Mouse (Mus musculus): ENCODE results near the gene Nisch.
A peak's percentile ranks its signal among the peaks of the same experiment; 100 is the strongest.

Nisch gene

DNA sequence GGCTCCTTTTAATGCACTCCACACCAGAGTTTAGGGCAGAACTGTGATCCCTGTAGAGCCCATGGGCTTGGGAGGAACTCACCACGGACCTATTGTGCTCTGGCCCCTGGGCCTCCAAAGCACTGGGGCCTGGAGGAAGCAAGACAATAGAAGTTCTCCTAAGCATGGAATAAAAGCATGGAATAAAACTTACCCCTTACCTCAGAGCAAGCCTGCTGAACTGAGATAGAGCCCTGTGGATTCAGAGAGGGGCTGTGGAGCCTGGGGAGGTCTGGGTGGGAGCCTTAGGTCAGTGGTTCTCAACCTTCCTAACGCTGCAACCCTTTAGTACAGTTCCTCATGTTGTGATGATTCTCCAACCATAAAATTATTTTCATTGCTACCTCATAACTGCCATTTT lies at the start of gene Nisch:
Gene Nisch, minus strand, starts transcription at position 101 of the 400 bp plus-strand sequence.
- ATAC-seq (ENCODE audit: insufficient number of reproducible peaks, low FRiP score, low TSS enrichment): no peak

DNA sequence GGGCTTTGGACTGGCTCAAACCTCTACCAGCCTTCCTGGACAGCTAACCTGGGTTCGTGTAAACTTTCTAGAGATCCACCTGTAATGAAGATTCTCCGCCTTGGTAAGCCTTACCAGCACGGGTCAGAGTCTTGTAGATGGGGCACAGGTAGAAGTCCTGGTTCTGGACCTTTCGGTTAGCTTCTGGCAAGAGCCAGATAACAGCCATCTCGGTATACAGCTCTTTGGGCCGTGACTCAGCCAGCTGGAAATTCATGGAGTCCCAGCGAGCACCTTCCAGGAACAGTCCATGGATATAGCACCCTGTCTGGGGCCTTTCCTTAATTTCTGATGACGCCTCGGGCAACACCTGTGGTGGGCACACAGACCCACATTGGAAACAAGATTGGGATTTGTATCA lies 44.2 kb upstream of the Nisch start:
- no peak for ATAC-seq (ENCODE audit: insufficient number of reproducible peaks, low FRiP score, low TSS enrichment)

DNA sequence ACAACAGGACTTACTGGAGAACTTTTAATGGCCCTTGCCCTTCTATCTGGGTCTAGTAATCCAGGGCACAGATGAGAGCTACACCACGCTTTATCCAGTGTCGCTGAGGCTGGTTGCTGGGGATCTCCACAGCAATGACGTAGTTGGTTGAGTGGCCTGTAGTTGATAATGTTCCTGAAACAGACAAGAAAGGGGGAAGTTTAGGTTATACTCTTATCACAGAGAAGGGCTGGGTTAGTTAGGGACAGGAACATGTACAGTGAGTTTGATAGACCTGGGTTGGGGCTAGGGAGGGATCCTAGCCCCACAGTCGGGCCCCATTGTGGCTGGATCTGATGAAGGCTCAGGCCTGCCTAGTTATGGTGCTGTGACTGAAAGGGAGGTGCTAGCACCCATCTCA lies 43.6 kb upstream of the Nisch start:
- ATAC-seq (ENCODE audit: insufficient number of reproducible peaks, low FRiP score, low TSS enrichment): no peak

DNA sequence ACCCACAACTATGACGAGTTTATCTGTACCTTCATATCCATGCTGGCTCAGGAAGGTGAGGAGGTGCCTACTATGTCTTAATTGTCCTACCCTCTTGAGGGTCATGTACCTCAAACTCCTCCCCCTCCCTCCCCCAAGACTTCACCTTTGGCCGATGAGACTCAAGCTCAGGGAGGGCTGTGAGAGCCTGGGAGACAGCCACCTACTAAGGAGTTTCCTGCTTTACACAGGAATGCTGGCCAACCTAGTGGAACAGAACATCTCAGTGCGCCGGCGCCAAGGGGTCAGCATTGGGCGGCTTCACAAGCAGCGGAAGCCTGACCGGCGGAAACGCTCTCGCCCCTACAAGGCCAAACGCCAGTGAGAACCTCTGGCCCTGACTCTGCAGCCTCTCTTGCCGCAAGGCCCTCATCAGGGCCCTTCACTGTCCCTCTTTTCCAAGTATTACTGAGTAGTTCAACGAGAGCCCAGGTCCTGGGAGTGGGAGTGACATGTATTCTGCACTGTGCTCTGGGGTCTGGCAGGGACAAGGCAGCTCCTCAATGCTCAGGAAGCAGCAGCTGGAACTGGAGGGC lies 41.8 kb upstream of the Nisch start:
- ATAC-seq (ENCODE audit: insufficient number of reproducible peaks, low FRiP score, low TSS enrichment): no peak

DNA sequence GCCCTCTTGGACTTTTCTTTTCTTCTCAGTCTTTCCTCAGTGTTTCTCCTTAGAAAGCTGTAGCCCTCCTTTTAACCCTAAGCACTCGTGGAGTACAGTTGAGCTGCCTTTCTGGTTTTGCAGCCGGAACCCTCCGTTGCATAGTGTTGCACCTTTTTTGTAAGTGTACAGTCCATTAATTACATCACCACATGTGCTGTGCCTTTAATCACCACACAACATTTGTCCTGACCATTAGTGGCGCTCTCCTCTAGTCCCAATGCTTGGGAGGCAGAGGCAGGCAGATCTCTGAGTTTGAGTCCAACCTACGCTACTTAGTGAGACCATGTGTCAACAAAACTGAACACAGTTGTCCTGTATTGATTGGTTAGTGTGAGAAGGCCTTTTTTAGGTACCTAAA lies 35.3 kb upstream of the Nisch start:
- no peak for ATAC-seq (ENCODE audit: insufficient number of reproducible peaks, low FRiP score, low TSS enrichment)

DNA sequence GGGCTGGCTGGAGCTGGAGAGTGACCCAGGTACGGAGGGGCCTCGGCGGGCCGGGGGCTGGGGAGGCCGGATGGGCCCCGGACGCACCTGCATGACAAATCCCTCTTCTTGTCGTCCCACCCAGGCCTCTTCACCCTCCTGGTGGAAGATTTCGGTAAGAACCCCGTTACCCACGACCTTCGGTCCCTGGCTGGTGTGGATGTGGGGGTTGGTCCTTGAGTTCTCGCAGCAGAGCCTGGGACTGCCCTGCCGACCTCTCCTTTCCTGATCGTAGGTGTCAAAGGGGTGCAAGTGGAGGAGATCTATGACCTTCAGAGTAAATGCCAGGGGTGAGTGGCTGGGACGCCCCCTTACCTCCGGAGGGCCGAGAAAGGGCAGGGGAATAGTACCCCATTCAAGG lies 34.9 kb upstream of the Nisch start:
- ATAC-seq (ENCODE audit: insufficient number of reproducible peaks, low FRiP score, low TSS enrichment): peak; percentile 20

DNA sequence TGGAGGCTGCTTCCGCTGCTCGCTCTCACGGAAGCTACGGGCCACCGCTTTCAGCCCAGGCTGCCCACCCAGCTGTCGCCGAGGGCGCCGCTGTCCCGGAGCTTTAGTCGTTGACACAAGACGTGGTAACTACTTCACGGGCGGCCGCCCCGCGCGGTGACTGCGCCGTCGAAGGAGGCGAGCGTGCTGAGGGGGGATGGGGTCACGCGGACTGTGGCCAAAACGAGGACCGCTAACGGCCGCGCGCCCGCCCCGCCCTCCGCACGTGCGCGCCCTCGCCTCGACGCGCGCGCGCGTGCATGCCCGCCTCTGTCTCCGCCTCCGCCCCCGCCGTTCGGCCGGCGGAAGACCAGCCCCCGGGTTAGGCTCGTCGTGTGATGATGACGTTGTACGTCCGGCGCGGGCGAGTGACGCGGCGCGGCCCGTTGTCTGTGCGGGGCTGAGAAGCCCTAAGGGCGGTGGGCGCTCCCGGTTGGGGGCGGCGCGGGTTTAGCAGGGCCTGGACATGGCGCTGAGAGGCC lies 34.4 kb upstream of the Nisch start, which contains the start of the genes Phf7 and Bap1:
Gene Phf7, minus strand, starts transcription at position 234 of the 521 bp plus-strand sequence.
Gene Bap1, plus strand, starts transcription at position 367 of the 521 bp plus-strand sequence.
- ATAC-seq (ENCODE audit: insufficient number of reproducible peaks, low FRiP score, low TSS enrichment): peak; percentile 77

DNA sequence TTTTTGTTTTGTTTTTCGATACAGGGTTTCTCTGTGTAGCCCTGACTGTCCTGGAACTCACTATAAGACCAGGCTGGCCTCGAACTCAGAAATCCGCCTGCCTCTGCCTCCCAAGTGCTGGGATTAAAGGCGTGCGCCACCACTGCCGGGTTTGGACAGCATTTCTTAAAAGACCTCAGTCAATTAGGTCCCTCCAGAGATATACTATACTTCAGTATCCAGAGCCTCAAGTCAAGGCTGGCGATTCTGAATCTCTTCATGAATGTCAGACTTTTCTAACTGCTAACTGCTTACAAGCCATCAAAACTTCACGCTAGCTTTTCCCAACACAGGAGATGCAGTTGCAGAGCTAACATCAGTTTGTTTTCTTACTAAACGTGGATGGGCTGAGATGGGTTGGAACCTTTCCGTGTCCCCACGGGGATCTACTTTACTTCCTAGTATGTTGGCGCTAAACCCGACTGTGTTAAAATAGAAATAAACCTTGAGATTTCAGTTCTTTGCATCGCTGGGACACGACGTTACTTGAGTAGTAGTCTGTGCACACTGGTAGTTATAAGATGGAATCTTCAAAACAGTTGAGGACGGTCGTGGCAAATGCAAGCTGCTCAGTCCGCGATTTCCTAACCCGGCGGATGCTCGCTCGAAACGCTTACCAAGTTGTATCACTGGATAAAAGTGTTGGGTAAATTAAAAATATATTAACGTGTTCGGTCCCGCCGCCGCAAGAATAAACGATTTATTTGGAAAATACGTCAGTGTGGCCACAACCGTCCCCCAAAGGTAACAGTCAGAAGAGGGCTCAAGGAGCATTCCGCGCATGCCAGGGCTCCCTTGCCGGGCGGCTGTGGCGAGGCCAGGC lies 33.7 kb upstream of the Nisch start:
- ATAC-seq (ENCODE audit: insufficient number of reproducible peaks, low FRiP score, low TSS enrichment): peak; percentile 81

DNA sequence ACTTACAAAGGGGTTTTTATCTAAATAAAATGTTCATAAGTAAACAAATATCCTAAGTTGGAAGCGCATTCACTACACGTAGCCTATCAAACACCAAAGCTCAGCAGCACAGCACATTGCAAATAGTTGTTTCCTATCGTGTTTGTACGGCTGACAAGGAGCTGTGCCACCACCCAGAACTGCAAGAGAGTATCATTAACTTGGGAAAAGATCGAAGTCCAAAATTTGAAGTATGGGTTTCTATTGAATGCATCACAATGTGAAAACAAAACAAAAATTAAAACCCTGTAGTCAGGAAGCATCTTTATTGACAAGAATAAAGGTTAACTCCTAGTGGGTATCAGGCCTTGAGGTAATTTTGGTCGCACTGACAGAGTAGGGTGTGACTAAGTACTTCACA lies 31.6 kb upstream of the Nisch start:
- ATAC-seq (ENCODE audit: insufficient number of reproducible peaks, low FRiP score, low TSS enrichment): no peak

DNA sequence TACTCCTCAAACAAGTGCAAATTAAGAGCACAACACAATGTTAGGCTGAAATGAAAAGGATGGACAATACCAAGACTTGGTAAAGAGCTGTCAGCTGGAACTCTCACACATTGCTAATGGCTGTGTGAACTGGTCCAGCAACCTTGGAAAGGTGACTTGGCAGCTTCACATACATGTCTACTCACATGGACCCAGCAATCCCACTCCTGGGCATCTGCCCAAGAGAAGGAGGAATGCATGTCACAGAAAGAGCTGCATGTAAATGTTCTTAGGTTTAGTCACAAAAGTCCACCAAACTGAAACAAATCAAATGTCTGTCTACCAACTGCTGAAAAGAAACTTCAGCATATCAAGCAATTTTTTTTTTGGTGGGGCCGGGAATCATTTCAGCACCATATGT lies 29.2 kb upstream of the Nisch start:
- no peak for ATAC-seq (ENCODE audit: insufficient number of reproducible peaks, low FRiP score, low TSS enrichment)

DNA sequence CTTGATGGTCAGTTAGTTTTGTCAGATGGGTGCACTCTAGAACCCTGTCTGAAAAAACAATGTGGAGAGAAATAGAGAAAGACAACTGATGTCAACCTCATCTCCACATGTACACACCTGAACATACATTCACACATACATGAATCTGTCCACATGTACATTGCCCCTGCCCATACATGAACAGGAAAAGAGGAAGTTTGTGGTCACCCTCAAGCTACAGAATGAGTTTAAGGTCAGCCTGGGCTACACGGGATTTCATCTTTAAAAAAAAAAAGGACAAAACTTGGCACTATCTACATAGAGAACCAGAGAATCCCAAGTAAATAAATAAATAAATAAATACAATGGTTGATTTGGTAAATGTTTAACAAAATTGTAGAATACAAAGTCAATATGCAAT lies 28.0 kb upstream of the Nisch start:
- no peak for ATAC-seq (ENCODE audit: insufficient number of reproducible peaks, low FRiP score, low TSS enrichment)

DNA sequence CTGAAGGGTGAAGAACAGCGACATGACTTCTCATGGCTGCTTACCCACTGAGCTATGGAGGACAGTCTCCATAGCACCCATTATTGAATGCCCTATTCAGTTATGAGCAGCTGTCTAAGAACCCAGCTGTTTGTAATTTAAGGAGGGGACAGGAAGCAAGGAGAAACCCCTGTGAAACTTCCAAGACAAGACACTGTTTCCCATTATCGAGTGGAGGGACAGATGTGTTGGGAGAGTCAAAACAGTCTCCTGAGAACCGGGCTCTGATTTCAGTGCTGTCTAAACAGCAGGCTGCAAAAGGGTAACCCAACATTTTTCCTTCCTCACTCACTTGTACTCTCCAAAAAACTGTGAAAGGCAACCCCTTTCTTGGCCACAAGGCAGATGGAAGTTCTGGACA lies 23.8 kb upstream of the Nisch start:
- no peak for ATAC-seq (ENCODE audit: insufficient number of reproducible peaks, low FRiP score, low TSS enrichment)

DNA sequence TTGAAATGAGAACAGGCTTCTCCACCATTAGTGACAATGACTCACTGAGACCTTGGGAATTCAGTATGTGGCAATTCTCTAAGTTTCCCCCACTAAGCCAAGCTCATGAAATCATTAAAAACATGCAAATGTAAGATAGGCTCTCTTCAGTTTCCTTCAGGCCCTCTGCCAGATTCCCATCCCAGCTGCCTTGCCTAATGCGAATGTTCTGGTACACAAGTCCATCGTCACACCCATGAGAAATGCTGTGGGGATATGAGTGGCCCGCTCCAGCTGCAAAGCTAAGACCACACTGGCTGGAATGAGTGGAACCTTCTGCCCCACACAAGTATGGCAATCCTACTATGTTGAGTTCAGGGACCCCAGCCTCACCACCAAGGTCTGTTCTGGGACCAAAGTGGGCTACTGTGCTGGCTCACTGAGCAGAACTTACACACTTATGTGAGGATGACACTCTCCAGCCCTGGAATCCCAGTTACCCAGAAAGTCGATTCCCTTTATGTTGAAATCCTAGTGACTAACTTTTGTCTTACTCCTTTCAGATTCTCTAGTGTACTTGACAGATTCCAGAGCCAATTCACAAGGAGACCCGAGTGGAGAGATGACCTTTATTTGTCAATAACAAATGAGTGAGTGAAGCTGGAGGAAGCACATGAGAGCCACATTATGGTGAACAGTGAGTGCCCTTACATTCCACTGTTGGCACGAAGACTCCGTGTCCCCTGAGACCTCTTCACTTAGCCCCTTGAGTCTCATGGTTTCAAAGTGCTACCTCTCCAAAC lies 20.5 kb upstream of the Nisch start:
- no peak for ATAC-seq (ENCODE audit: insufficient number of reproducible peaks, low FRiP score, low TSS enrichment)

DNA sequence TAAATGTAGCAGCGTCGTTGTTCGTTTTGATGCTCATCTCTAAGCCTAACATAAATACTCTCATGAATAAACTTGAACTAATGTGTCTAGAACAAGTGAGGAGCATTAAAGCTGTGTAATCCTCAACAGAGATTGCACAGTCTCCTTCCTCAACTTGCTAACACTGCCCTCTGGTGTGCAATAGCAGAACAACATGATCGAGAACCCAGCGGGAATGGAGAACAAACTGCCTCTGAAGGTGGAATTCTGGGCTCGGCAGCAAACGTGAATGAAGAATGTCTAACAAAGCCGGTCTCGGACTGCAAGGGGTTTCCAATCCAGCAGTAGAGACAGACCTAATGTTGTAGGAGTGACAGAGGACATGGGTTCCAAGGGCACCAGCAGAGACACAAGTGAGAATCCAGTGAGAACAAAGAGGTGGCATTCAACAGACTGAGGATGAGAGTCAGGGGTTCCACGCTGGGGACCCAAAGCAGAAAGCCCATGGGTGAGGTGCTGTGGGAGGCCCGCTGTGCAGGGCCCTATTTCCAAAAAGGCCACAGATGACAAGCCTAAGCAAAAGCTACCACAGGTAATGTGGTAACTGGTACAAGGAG lies 17.3 kb upstream of the Nisch start:
- peak; percentile 60; the same call in 1 of the 2 replicates for ATAC-seq (ENCODE audit: insufficient number of reproducible peaks, low FRiP score, low TSS enrichment)

DNA sequence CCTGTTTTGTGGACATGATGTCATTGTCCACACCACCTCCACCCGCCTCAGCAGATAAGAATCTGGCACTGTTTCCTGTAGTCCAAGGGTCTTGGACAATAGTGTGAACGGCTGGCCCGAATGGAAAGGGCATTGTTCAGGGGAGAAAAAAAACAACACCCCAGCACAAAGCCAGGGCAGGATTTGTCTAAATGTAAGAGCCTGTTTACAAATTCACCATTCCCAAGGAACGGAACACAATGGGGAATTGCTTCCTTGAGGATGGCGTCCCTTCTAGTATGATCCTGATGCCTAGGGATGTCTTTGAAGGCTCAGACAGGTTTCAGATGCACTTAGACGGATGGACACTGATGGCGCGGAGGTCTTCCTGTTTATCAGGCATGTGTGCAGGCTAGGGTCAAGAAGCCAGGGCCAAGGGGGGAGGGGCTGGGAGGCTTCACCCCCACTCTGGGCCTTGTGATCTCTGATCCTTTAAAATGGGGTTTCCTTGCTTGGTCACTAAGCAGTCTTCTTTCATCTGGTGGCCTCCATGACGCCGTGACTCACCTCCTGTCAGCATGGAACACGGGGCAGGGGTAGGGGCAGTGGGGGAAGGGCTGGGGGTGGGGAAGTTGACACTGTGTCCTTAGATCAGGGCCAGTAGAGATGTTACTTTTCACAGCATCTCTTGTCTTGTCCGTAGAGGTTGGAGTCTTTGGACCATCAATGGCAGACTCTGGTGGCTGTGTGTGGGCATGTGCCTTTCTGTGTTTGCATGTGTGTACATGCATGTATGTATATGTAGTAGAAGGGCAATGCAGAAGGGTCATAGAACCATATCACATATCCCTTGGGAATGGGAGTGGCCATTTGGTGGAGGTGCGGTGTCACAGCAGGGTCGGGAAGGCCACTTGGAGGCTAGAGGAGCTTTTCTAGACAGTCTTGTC lies 16.6 kb upstream of the Nisch start:
- peak; percentile 26; the same call in 1 of the 2 replicates for ATAC-seq (ENCODE audit: insufficient number of reproducible peaks, low FRiP score, low TSS enrichment)

DNA sequence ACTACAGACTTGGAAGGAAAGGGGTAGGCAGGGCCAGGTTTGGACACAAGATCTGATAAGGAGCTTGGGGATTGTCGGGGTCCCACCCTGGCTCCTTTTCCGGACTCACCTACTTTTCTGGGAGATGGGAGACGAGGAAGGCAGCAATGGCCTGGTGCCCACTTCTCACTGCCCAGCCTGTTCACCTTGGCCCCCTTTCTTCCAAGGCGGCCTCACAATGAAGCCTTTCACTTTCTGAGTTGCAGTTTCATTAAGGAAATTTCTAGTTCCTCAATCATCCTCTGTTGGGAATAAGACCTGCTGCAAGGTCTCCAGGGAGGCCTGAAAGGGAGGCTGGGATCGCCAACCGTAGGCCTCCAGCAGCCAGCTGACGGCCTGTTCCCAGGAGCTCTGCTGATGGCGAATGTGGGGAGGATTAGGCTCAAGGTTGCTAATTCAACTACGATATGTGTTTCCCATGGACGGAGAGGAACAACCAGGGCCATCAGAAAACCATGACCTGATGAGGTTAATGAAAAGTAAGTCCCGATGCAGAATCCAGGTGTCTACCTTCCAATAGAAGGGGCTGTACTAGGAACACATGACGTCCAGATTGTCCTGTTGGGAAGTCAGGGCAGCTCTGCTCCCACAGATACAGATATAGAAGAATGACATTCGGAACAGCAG lies 15.8 kb upstream of the Nisch start:
- no peak for ATAC-seq (ENCODE audit: insufficient number of reproducible peaks, low FRiP score, low TSS enrichment)

DNA sequence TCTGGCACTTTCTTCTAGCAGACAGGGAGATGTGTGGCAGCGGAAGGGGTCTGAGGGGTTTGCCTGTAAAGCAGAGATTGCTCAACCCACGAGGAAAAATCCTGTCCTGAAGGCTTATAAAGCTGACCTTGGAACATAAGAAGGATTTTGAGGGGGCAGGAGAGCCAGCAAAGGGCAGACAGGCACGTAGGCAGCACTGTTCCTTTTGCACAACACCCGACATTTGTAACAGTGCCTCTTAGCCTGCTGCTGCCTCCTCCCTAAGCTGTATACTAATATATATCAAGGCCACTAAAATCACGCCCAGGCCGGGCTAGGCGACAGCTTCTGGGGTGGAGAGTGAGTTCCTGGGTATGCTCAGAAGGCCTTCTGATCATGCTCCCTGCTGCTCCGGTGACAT lies 13.7 kb upstream of the Nisch start:
- ATAC-seq (ENCODE audit: insufficient number of reproducible peaks, low FRiP score, low TSS enrichment): no peak

DNA sequence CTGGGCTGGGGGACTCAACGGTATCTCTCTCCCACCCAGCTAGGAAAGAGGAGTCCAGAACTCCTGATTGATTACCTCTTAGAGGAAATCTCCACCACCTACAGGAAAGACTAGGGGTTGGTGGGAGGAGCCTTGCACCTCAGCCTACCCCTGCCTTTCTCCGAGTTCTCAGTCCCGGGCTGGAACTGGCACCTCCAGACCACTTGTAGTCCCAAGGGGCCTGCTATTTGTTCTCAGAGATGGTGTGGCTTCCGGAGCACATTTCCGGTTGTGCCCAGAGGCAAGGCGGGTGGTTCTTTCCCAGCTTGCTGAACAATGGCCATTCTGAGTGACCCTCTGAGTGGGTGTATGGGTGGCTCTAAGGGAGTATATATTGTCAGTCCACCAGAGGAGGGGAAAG lies 11.5 kb upstream of the Nisch start:
- no peak for ATAC-seq (ENCODE audit: insufficient number of reproducible peaks, low FRiP score, low TSS enrichment)

DNA sequence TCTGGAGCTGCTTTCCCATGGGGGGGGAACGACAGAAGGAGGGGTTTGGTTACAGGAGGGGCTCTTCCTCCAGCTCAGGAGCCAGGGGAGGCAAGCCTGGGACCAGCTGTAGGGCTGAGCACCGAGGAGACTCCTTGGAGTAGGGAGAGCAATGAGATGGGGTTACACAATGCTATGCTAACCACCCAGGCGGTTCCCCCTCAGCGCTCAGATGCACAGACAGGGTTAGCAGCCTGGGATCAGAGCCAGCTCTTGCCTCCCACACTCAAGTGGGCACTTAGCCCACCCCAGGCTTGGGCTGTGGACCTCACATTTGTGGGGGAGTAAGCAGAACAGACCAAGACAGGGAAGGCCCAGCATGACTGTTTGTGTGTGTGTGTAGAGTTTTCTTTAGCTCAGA lies 10.2 kb upstream of the Nisch start:
- ATAC-seq (ENCODE audit: insufficient number of reproducible peaks, low FRiP score, low TSS enrichment): no peak
